Mouse (Mus musculus): ENCODE data around the gene Nsf. TPM values are rescaled to one million over a fixed set of nuclear protein-coding genes. Genes with fewer than 3 reads are reported as not detected.
"Not testable (repeated sequence)": the region's sequence is repeated elsewhere in the genome, so short reads cannot be mapped to it uniquely, and the experiment has no call there.

Nsf gene
- polyA plus RNA-seq, 1 experiment: 37.5 TPM

- no peak overlapping the region for H3K27ac ChIP-seq (ENCODE audit: insufficient read depth, low read length)
- no peak overlapping the region for H3K4me3 ChIP-seq (ENCODE audit: insufficient read depth, low read length)
- TF ChIP-seq POLR2A (IDR thresholded peaks at IDR 0.05; ENCODE audit: low read depth, low read length) (no peak), CTCF (IDR thresholded peaks at IDR 0.05; ENCODE audit: borderline replicate concordance, insufficient read depth, low read length) (no peak)
- no peaks in the 10 kb centered on the region for H3K4me1 ChIP-seq (ENCODE audit: control insufficient read depth, insufficient read depth, low read length)
Observed at GRCm38 (mm10) chr11:103884749-103885383, 69.0 kb downstream of the Nsf start.

GRCm38 (mm10) chr11:103883793-103884192, 70.1 kb downstream of the Nsf start:
- no peaks in the 10 kb centered on the region for H3K4me1 ChIP-seq (ENCODE audit: control insufficient read depth, insufficient read depth, low read length)
- no peak for TF ChIP-seq CTCF (IDR thresholded peaks at IDR 0.05; ENCODE audit: borderline replicate concordance, insufficient read depth, low read length)
- TF ChIP-seq POLR2A (IDR thresholded peaks at IDR 0.05; ENCODE audit: low read depth, low read length): no peak

GRCm38 (mm10) chr11:103879476-103879875, 74.4 kb downstream of the Nsf start:
- H3K4me3 ChIP-seq (ENCODE audit: insufficient read depth, low read length); H3K27ac ChIP-seq (ENCODE audit: insufficient read depth, low read length); H3K4me1 ChIP-seq (ENCODE audit: control insufficient read depth, insufficient read depth, low read length): not testable (repeated sequence)

More at GRCm38 (mm10) chr11:103883793-103884192, 70.1 kb downstream of the Nsf start:
- H3K4me3 ChIP-seq (ENCODE audit: insufficient read depth, low read length): no peak overlapping the region
- H3K27ac ChIP-seq (ENCODE audit: insufficient read depth, low read length): no peak overlapping the region

GRCm38 (mm10) chr11:103878441-103878840, 75.4 kb downstream of the Nsf start:
- no peak overlapping the region for H3K4me3 ChIP-seq (ENCODE audit: insufficient read depth, low read length)
- no peaks in the 10 kb centered on the region for H3K4me1 ChIP-seq (ENCODE audit: control insufficient read depth, insufficient read depth, low read length)
- no peak overlapping the region for H3K27ac ChIP-seq (ENCODE audit: insufficient read depth, low read length)
- TF ChIP-seq CTCF (IDR thresholded peaks at IDR 0.05; ENCODE audit: borderline replicate concordance, insufficient read depth, low read length): no peak
- TF ChIP-seq POLR2A (IDR thresholded peaks at IDR 0.05; ENCODE audit: low read depth, low read length): no peak

GRCm38 (mm10) chr11:103870352-103870751, 83.5 kb downstream of the Nsf start:
- TF ChIP-seq CTCF (IDR thresholded peaks at IDR 0.05; ENCODE audit: borderline replicate concordance, insufficient read depth, low read length): no peak
- no peak for TF ChIP-seq POLR2A (IDR thresholded peaks at IDR 0.05; ENCODE audit: low read depth, low read length)
- H3K4me3 ChIP-seq (ENCODE audit: insufficient read depth, low read length): no peak overlapping the region
- no peak overlapping the region for H3K27ac ChIP-seq (ENCODE audit: insufficient read depth, low read length)
- no peaks in the 10 kb centered on the region for H3K4me1 ChIP-seq (ENCODE audit: control insufficient read depth, insufficient read depth, low read length)

- Histone ChIP-seq H3K27ac (ENCODE audit: insufficient read depth, low read length) (no peak overlapping the region), H3K4me3 (ENCODE audit: insufficient read depth, low read length) (no peak overlapping the region), H3K4me1 (ENCODE audit: control insufficient read depth, insufficient read depth, low read length) (peaks cover 4% of the 10 kb centered on the region; the same call in 1 of the 2 replicates)
- TF ChIP-seq POLR2A (IDR thresholded peaks at IDR 0.05; ENCODE audit: low read depth, low read length) (no peak), CTCF (IDR thresholded peaks at IDR 0.05; ENCODE audit: borderline replicate concordance, insufficient read depth, low read length) (no peak)
Observed at GRCm38 (mm10) chr11:103867702-103868101, 86.2 kb downstream of the Nsf start.

- Histone ChIP-seq H3K4me3 (ENCODE audit: insufficient read depth, low read length) (no peak overlapping the region), H3K27ac (ENCODE audit: insufficient read depth, low read length) (no peak overlapping the region), H3K4me1 (ENCODE audit: control insufficient read depth, insufficient read depth, low read length) (peaks cover 4% of the 10 kb centered on the region; the same call in 1 of the 2 replicates)
- TF ChIP-seq CTCF (IDR thresholded peaks at IDR 0.05; ENCODE audit: borderline replicate concordance, insufficient read depth, low read length) (no peak), POLR2A (IDR thresholded peaks at IDR 0.05; ENCODE audit: low read depth, low read length) (no peak)
Observed at GRCm38 (mm10) chr11:103865346-103865745, 88.5 kb downstream of the Nsf start.

GRCm38 (mm10) chr11:103864486-103864885, 89.4 kb downstream of the Nsf start:
- Histone ChIP-seq H3K4me3 (ENCODE audit: insufficient read depth, low read length) (no peak overlapping the region), H3K4me1 (ENCODE audit: control insufficient read depth, insufficient read depth, low read length) (peaks cover 4% of the 10 kb centered on the region; the same call in 1 of the 2 replicates), H3K27ac (ENCODE audit: insufficient read depth, low read length) (no peak overlapping the region)
- no peak for TF ChIP-seq CTCF (IDR thresholded peaks at IDR 0.05; ENCODE audit: borderline replicate concordance, insufficient read depth, low read length)

- Histone ChIP-seq H3K27ac (ENCODE audit: insufficient read depth, low read length) (no peak overlapping the region), H3K4me1 (ENCODE audit: control insufficient read depth, insufficient read depth, low read length) (peaks cover 4% of the 10 kb centered on the region; the same call in 1 of the 2 replicates), H3K4me3 (ENCODE audit: insufficient read depth, low read length) (no peak overlapping the region)
- TF ChIP-seq POLR2A (IDR thresholded peaks at IDR 0.05; ENCODE audit: low read depth, low read length) (no peak), CTCF (IDR thresholded peaks at IDR 0.05; ENCODE audit: borderline replicate concordance, insufficient read depth, low read length) (no peak)
Observed at GRCm38 (mm10) chr11:103862951-103863350, 90.9 kb downstream of the Nsf start.

GRCm38 (mm10) chr11:103859933-103860610, 93.8 kb downstream of the Nsf start:
- H3K4me1 ChIP-seq (ENCODE audit: control insufficient read depth, insufficient read depth, low read length): peaks cover 4% of the 10 kb centered on the region; the same call in 1 of the 2 replicates

More at GRCm38 (mm10) chr11:103859933-103860610, 93.8 kb downstream of the Nsf start:
- TF ChIP-seq CTCF (IDR thresholded peaks at IDR 0.05; ENCODE audit: borderline replicate concordance, insufficient read depth, low read length) (no peak), POLR2A (IDR thresholded peaks at IDR 0.05; ENCODE audit: low read depth, low read length) (no peak)
- Histone ChIP-seq H3K27ac (ENCODE audit: insufficient read depth, low read length) (no peak overlapping the region), H3K4me3 (ENCODE audit: insufficient read depth, low read length) (no peak overlapping the region)

Measured in embryonic fibroblast, embryonic 13.5 days (primary cell).